Mouse (Mus musculus): Measurements from ENCODE around the gene Serpina1a. TPM values are rescaled to one million over a fixed set of nuclear protein-coding genes. Genes with fewer than 3 reads are reported as not detected.
"Not testable (repeated sequence)": the region's sequence is repeated elsewhere in the genome, so short reads cannot be mapped to it uniquely, and the experiment has no call there.

Gene Serpina1a
- polyA plus RNA-seq, 1 experiment from 2014 or later = not detected

DNA sequence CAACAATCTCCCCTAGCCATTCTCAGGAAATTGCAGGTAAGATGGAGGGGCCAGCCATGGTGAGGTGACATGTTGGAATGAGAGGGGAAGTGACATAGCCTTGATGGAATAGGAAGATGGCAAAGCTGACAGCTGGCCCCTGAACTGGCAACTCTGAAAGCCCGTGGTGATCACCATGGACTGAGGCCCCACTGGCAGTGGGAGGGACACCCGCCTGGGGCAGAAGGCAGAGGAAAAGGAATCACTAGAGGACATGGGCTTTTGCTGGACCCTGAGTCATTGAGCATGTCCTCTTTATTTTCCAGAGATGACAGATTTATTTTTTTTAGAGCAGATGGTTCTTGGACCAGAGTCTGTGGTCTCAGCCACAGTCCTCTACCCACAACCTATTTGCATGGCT, 10.3 kb downstream of the Serpina1a start:
- DNase-seq (ENCODE audit: low spot score); ATAC-seq (ENCODE audit: insufficient read depth, low FRiP score, low TSS enrichment); H3K4me2 ChIP-seq (ENCODE audit: low read depth); H3K4me3 ChIP-seq (ENCODE audit: low read depth, low read length); H3K4me1 ChIP-seq (ENCODE audit: control insufficient read depth, insufficient read depth, low read length); H3K9me3 ChIP-seq (ENCODE audit: control insufficient read depth, low read length); H3K27me3 ChIP-seq (ENCODE audit: control insufficient read depth, insufficient read depth, low read length); H3K9ac ChIP-seq (ENCODE audit: low read length); H3K27ac ChIP-seq (ENCODE audit: low read depth, low read length); H3K36me3 ChIP-seq (ENCODE audit: control insufficient read depth, insufficient read depth, low read length): not testable (repeated sequence)
- 76% methylated on average over 2 of the region's 2 CpGs for WGBS

GRCm38 (mm10) chr12:103830273-103830672, 33.1 kb downstream of the Serpina1a start, which contains the start of gene Serpina1b:
Gene Serpina1b (minus strand): TSS chr12:103830373.
- not testable (repeated sequence) for H3K36me3 ChIP-seq (ENCODE audit: control insufficient read depth, insufficient read depth, low read length); H3K27ac ChIP-seq (ENCODE audit: low read depth, low read length); H3K4me1 ChIP-seq (ENCODE audit: control insufficient read depth, insufficient read depth, low read length); H3K9ac ChIP-seq (ENCODE audit: low read length); ATAC-seq (ENCODE audit: insufficient read depth, low FRiP score, low TSS enrichment); H3K27me3 ChIP-seq (ENCODE audit: control insufficient read depth, insufficient read depth, low read length); H3K9me3 ChIP-seq (ENCODE audit: control insufficient read depth, low read length); H3K4me3 ChIP-seq (ENCODE audit: low read depth, low read length); DNase-seq (ENCODE audit: low spot score); H3K4me2 ChIP-seq (ENCODE audit: low read depth)
- 78% methylated on average over 4 of the region's 4 CpGs for WGBS

DNA sequence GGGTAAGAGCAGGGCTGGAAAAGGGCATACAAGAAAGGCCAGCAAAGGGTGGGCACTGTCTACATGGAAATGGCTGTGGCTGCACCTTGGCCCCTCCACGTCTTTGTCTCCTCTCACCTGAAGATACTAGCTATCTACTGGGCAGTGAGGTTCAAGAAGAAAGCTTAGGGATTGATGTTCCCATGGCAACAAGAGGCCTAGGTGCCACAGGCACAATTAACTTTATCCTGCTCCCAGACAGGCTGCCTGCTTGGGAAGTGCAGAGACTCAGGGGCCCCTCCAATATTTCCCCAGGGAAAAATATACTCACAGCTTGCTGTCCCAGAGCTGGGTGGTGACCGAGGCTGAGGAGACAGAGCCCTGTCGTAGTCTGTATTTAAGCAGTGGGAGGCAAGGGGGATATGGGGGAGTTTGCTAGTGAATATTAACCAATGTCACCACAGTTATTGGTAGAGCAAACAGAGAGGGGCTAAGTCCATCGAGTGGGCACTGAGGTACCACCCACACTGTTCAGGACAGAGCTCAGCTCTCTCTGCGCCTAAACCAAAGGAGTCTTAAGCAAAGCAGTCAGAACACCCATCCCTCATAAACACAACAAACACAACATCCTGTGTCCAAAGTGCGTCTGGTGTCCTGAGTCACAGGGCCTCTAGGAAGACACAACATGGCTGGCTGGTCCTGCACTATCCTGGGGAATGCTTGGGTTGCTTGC, 35.5 kb downstream of the Serpina1a start:
- not testable (repeated sequence) for H3K4me3 ChIP-seq (ENCODE audit: low read depth, low read length); H3K9ac ChIP-seq (ENCODE audit: low read length); ATAC-seq (ENCODE audit: insufficient read depth, low FRiP score, low TSS enrichment); H3K4me2 ChIP-seq (ENCODE audit: low read depth); H3K27me3 ChIP-seq (ENCODE audit: control insufficient read depth, insufficient read depth, low read length); H3K4me1 ChIP-seq (ENCODE audit: control insufficient read depth, insufficient read depth, low read length); DNase-seq (ENCODE audit: low spot score); H3K36me3 ChIP-seq (ENCODE audit: control insufficient read depth, insufficient read depth, low read length); H3K9me3 ChIP-seq (ENCODE audit: control insufficient read depth, low read length); H3K27ac ChIP-seq (ENCODE audit: low read depth, low read length)
- WGBS = 82% methylated on average over 6 of the region's 6 CpGs

DNA sequence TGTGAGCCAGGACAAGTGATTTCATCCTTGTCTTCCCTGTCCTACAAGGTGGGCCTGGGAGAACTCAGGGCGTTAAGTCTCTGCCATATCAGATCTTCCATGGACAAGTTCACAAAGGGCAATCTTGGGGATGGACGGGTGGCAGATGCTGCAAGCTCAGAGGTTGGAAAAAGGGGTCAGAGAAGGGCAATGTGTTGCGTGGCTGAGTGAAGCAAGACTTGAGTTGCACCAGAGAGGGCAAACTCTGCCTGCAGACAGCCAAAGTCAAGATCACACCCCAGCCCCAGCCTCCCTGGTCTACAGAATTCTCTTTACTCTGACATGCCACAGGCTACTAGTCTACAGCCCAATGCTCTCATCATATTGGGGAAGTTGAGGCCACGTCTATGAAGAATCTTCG, 39.5 kb downstream of the Serpina1a start:
- not testable (repeated sequence) for H3K4me2 ChIP-seq (ENCODE audit: low read depth); H3K4me3 ChIP-seq (ENCODE audit: low read depth, low read length); H3K36me3 ChIP-seq (ENCODE audit: control insufficient read depth, insufficient read depth, low read length); H3K27ac ChIP-seq (ENCODE audit: low read depth, low read length); H3K4me1 ChIP-seq (ENCODE audit: control insufficient read depth, insufficient read depth, low read length); H3K27me3 ChIP-seq (ENCODE audit: control insufficient read depth, insufficient read depth, low read length); H3K9me3 ChIP-seq (ENCODE audit: control insufficient read depth, low read length); DNase-seq (ENCODE audit: low spot score); H3K9ac ChIP-seq (ENCODE audit: low read length); ATAC-seq (ENCODE audit: insufficient read depth, low FRiP score, low TSS enrichment)
- WGBS = 77% methylated on average over 5 of the region's 5 CpGs

Other genes with a start within 250 kb of the Serpina1a start
- gene Serpina10, start 232.1 kb downstream of the Serpina1a start, polyA plus RNA-seq (2014; fragmentation: Nextera tagmentation; extraction: Ambion mirVana) = 0.08 TPM in 1 of 2 replicates, not detected in the other
- 0.33 and 0.84 TPM in 2 replicates for gene Serpina6, start 206.3 kb downstream of the Serpina1a start, polyA plus RNA-seq (2014; fragmentation: Nextera tagmentation; extraction: Ambion mirVana)
- gene Serpina16, start 187.4 kb downstream of the Serpina1a start, polyA plus RNA-seq (2014; fragmentation: Nextera tagmentation; extraction: Ambion mirVana) = not detected in 2 replicates
- gene Serpina1f, start 168.0 kb downstream of the Serpina1a start, polyA plus RNA-seq (2014; fragmentation: Nextera tagmentation; extraction: Ambion mirVana) = not detected in 2 replicates
- not detected in 2 replicates for gene Serpina1d, start 90.0 kb downstream of the Serpina1a start, polyA plus RNA-seq (2014; fragmentation: Nextera tagmentation; extraction: Ambion mirVana)
- 0.38 TPM in 1 of 2 replicates, not detected in the other for gene Serpina1b, start 33.2 kb downstream of the Serpina1a start, polyA plus RNA-seq (2014; fragmentation: Nextera tagmentation; extraction: Ambion mirVana)
- not detected in 2 replicates for gene Serpina1c, start 41.3 kb upstream of the Serpina1a start, polyA plus RNA-seq (2014; fragmentation: Nextera tagmentation; extraction: Ambion mirVana)
- gene Serpina1e, start 95.4 kb upstream of the Serpina1a start, polyA plus RNA-seq (2014; fragmentation: Nextera tagmentation; extraction: Ambion mirVana) = not detected in 2 replicates
- gene Serpina11, start 126.4 kb upstream of the Serpina1a start, polyA plus RNA-seq (2014; fragmentation: Nextera tagmentation; extraction: Ambion mirVana) = not detected in 2 replicates
- not detected in 2 replicates for gene Serpina9, start 150.2 kb upstream of the Serpina1a start, polyA plus RNA-seq (2014; fragmentation: Nextera tagmentation; extraction: Ambion mirVana)
- gene Serpina12, start 180.9 kb upstream of the Serpina1a start, polyA plus RNA-seq (2014; fragmentation: Nextera tagmentation; extraction: Ambion mirVana) = not detected in 2 replicates
- not detected in 2 replicates for gene Serpina5, start 237.6 kb upstream of the Serpina1a start, polyA plus RNA-seq (2014; fragmentation: Nextera tagmentation; extraction: Ambion mirVana)
- not detected in 2 replicates for gene Serpina3a, start 249.2 kb upstream of the Serpina1a start, polyA plus RNA-seq (2014; fragmentation: Nextera tagmentation; extraction: Ambion mirVana)

Measured in neural tube, embryonic 11.5 days (tissue).